Mouse (Mus musculus) thymus, adult 2 months (tissue): Measurements from ENCODE around the gene Slc9a3r1.

Source experiments
- CTCF ChIP-seq: fragments of 200-500 bp; IDR thresholded peaks from 2 replicates; pipeline ENCODE4 v1.5.1; 2012; ENCODE audit warnings: mild to moderate bottlenecking, control low read depth, low read length, moderate library complexity, borderline replicate concordance; ENCODE audit not compliant: control insufficient read depth, poor library complexity, insufficient read depth; ENCODE audit errors: extremely low read depth
- POLR2A ChIP-seq: fragments of 200-500 bp; IDR thresholded peaks from 2 replicates; pipeline ENCODE4 v1.6.1; 2012; ENCODE audit warnings: mild to moderate bottlenecking, low read length, control low read depth, moderate library complexity; ENCODE audit not compliant: control insufficient read depth, poor library complexity, insufficient read depth; ENCODE audit errors: extremely low read depth

- TF ChIP-seq CTCF (no peak), POLR2A (peak; percentile 100)
Measured at GRCm38 (mm10) chr11:115162832-115163480, at the start of gene Slc9a3r1.
